Mouse (Mus musculus) midbrain, embryonic 11.5 days (tissue): ENCODE measurements around the gene Sclt1. TPM values are rescaled to one million over a fixed set of nuclear protein-coding genes. Genes with fewer than 3 reads are reported as not detected.
"Not testable (repeated sequence)": the region's sequence is repeated elsewhere in the genome, so short reads cannot be mapped to it uniquely, and the experiment has no call there.

Experiments used
- ATAC-seq: fragments of 200-750 bp; cut with Nextera tagmentation; 2 replicates; pipeline ENCODE4 v1.8.0; 2017; ENCODE audit warnings: moderate TSS enrichment, moderate library complexity; ENCODE audit not compliant: low FRiP score
- DNase-seq: peaks from one replicate; pipeline ENCODE4 v3.0.0; 2015; ENCODE audit warnings: low spot score; ENCODE audit errors: missing footprints
- H3K27ac ChIP-seq: fragments of 300-500 bp; sonication (generic); 2 replicates; pipeline ENCODE4 v1.5.1; 2014; ENCODE audit warnings: low read depth, low read length
- H3K27me3 ChIP-seq: fragments of 300-500 bp; sonication (generic); 2 replicates; pipeline ENCODE4 v1.6.1; 2014; ENCODE audit warnings: mild to moderate bottlenecking, low read length, moderate library complexity, mixed read lengths; ENCODE audit not compliant: control insufficient read depth, insufficient read depth
- H3K36me3 ChIP-seq: fragments of 300-500 bp; sonication (generic); 2 replicates; pipeline ENCODE4 v1.6.1; 2014; ENCODE audit warnings: mild to moderate bottlenecking, low read length, moderate library complexity, mixed read lengths; ENCODE audit not compliant: control insufficient read depth, insufficient read depth
- H3K4me1 ChIP-seq: fragments of 300-500 bp; sonication (generic); 2 replicates; pipeline ENCODE4 v1.6.1; 2014; ENCODE audit warnings: low read length; ENCODE audit not compliant: control insufficient read depth, insufficient read depth
- H3K4me2 ChIP-seq: fragments of 300-500 bp; sonication (generic); 2 replicates; pipeline ENCODE4 v1.6.1; 2014; ENCODE audit warnings: mild to moderate bottlenecking, moderate library complexity
- H3K4me3 ChIP-seq: fragments of 300-500 bp; sonication (generic); 2 replicates; pipeline ENCODE4 v1.5.1; 2014; ENCODE audit warnings: low read depth, low read length
- H3K9ac ChIP-seq: fragments of 300-500 bp; sonication (generic); 2 replicates; pipeline ENCODE4 v1.6.1; 2014; ENCODE audit warnings: low read length
- H3K9me3 ChIP-seq: fragments of 300-500 bp; sonication (generic); 2 replicates; pipeline ENCODE4 v1.6.1; 2016; ENCODE audit warnings: low read length; ENCODE audit not compliant: control insufficient read depth
- WGBS: fragments of 180-500 bp; shearing (Covaris S2); extraction: QIAGEN DNeasy Blood & Tissue Kit; methylation state at CpG from one replicate; pipeline ENCODE4 v1.1.7; 2014; 5-methylcytosine and 5-hydroxymethylcytosine counted together
- polyA plus RNA-seq: library from polyadenylated mRNA; unstranded; fragments of >200 nt; fragmentation: Nextera tagmentation; extraction: Ambion mirVana; gene quantifications from 2 replicates; pipeline ENCODE4 v1.2.1, GENCODE M21; 2014

Sclt1 gene
- polyA plus RNA-seq: 23.8 and 28.2 TPM in 2 replicates

DNA sequence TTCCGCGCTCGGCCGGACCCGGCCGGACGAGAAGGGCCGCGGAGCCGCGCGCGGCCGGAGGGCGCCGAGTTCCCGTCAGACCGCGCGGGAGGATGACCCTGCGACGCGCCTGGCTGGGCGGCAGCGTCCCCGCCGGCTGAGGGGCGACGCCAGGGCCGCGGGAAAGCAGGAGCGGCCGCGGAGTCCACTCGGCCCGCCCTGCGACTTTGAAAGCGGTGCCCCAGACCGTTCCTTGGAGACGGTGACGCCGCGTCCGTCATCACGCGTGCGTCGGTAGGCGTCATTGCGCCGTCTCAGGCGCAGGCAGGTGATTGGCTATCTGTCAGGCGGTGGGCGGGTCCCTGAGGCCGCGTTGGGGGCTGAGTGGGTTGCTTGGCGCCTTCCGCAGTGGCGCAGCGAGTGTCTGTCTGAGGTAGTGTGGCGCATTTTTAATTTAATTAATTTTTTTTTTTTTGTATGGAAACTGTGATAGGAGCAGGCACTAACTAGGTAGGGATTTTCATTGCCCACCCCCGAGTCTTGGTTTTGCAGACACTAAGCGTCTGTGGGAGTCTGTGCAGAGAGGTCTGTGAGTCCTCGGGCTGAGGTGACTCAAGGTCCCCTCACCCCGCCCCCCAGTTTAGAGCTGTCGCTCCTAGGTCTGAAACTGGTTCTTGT, at the start of gene Sclt1, which contains the start of gene D3Ertd751e:
Gene Sclt1 (minus strand): TSS at position 237 of the 657 bp plus-strand sequence.
Gene D3Ertd751e (plus strand): TSS at position 334 of the 657 bp plus-strand sequence.
- peak; percentile 99 for DNase-seq
- peak within 1 kb of the TSS; percentile 92 for H3K27ac ChIP-seq
- H3K4me1 ChIP-seq: peaks cover 11% of the 10 kb centered on the region
- peak within 1 kb of the TSS; percentile 74 for H3K9ac ChIP-seq
- under 1% methylated on average over 65 of the region's 66 CpGs for WGBS
- no peaks in the 10 kb centered on the region for H3K9me3 ChIP-seq
- H3K27me3 ChIP-seq: no peaks in the 10 kb centered on the region
- peak within 1 kb of the TSS; percentile 58 for H3K4me2 ChIP-seq
- no peaks in the 10 kb centered on the region for H3K36me3 ChIP-seq
- ATAC-seq: peak; percentile 100
- peak within 1 kb of the TSS; percentile 57 for H3K4me3 ChIP-seq

DNA sequence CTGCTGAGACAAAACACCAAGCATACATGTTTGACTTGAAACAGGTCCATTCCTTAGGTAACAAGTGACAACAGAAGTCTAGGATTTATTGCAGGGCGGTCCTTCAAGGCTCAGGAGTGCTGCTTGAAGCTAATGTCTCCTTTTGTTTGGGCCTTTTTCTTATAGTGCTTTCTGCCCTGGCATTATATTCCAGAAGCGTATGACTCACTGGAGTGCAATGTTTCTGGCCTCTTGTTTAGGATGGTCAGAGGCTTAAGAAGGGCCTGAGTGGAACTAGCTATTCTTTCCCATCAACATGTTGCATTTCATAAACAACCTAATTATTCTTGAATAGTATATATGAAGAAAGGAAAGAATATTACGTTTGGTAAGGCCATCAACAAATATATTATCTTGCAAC, 19.8 kb upstream of the Sclt1 start:
- H3K27ac ChIP-seq: no peak overlapping the region
- 91% methylated on average over 3 of the region's 3 CpGs for WGBS
- no peak overlapping the region for H3K9ac ChIP-seq
- H3K36me3 ChIP-seq: no peaks in the 10 kb centered on the region
- H3K4me2 ChIP-seq: no peak overlapping the region
- no peak overlapping the region for H3K4me3 ChIP-seq
- no peaks in the 10 kb centered on the region for H3K27me3 ChIP-seq
- ATAC-seq (no peak), DNase-seq (no peak)
- no peaks in the 10 kb centered on the region for H3K9me3 ChIP-seq
- H3K4me1 ChIP-seq: no peaks in the 10 kb centered on the region

- ATAC-seq: no peak
- H3K36me3 ChIP-seq: no peaks in the 10 kb centered on the region
- H3K4me2 ChIP-seq: no peak overlapping the region
- WGBS: 90% methylated on average over 2 of the region's 2 CpGs
- H3K9ac ChIP-seq: no peak overlapping the region
- H3K4me1 ChIP-seq: no peaks in the 10 kb centered on the region
- H3K27me3 ChIP-seq: no peaks in the 10 kb centered on the region
- H3K9me3 ChIP-seq: no peaks in the 10 kb centered on the region
- H3K27ac ChIP-seq: no peak overlapping the region
- H3K4me3 ChIP-seq: no peak overlapping the region
- no peak for DNase-seq
Observed at GRCm38 (mm10) chr3:41754556-41754955, 12.2 kb upstream of the Sclt1 start.

DNA sequence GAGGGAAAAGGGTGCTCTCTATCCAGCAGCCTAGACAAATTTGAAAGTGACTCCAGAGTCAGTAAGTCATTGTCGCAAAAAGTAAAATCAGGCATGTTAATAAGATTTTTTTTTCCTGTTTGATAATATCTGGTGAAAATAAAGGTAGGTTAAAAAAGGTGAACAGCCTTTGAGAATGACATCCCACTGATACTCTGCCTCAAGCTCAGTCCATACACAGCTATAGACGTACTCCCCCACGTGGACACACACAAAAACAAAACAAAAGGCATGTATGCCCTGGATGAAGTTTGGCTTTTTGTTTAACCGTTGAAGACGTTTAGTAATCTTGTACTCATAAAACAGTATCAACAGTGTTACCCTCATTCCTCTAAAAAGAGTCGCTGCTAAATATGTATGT, 1.1 kb upstream of the Sclt1 start:
- DNase-seq (no peak), ATAC-seq (no peak)
- Histone ChIP-seq H3K4me3 (peak overlapping the region; percentile 57; the same call in 1 of the 2 replicates), H3K27ac (no peak overlapping the region), H3K4me1 (peaks cover 11% of the 10 kb centered on the region), H3K9ac (peak overlapping the region; percentile 74), H3K27me3 (no peaks in the 10 kb centered on the region), H3K36me3 (no peaks in the 10 kb centered on the region; the same call in 1 of the 2 replicates), H3K9me3 (no peaks in the 10 kb centered on the region), H3K4me2 (peak overlapping the region; percentile 58)
- WGBS: 51% methylated on average over 6 of the region's 6 CpGs

DNA sequence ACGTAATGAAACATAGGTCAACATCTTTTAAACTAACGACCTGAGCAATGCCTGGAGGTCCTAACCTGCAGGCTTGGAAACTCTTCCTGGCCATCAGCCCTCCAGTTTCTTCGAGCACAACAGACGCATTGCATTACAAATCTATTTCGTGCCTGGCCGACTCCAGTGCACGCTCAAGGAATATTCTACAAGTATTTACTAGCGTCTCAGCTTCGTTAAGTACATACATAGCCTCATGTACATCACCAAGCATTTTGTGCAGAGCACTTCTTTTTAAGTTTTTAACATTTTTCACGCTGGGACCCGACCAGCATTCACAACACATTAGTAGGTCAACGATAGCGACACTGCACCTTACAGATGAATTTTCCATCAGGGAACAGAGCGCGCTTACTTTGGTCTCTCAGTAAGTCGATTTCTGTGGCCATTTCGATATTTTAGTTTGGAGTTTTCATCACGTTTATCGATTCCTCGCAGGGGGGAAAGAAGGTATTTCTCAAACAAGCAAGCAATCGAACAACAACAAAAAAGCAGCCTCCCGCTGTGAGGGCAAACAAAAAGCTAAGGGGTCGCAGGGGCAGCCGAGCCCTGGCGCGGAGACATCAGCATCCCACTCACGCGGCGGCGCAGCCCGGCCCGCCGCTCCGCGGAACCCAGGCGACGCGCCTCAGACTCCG, 575 bp downstream of the Sclt1 start:
- peak overlapping the region; percentile 56 for H3K4me2 ChIP-seq
- no peaks in the 10 kb centered on the region for H3K9me3 ChIP-seq
- peaks cover 11% of the 10 kb centered on the region for H3K4me1 ChIP-seq
- H3K36me3 ChIP-seq: no peaks in the 10 kb centered on the region
- H3K4me3 ChIP-seq: peak overlapping the region; percentile 57
- peak overlapping the region; percentile 74 for H3K9ac ChIP-seq
- 0 out of 2 replicates have a peak, but pooled peaks have one; percentile 10 for ATAC-seq
- under 1% methylated on average over 39 of the region's 39 CpGs for WGBS
- peak; percentile 95 for DNase-seq
- no peaks in the 10 kb centered on the region for H3K27me3 ChIP-seq
- H3K27ac ChIP-seq: peak overlapping the region; percentile 92

GRCm38 (mm10) chr3:41695681-41696080, 46.6 kb downstream of the Sclt1 start:
- ATAC-seq (no peak), DNase-seq (no peak)
- Histone ChIP-seq H3K27ac (no peak overlapping the region), H3K4me2 (no peak overlapping the region), H3K27me3 (no peaks in the 10 kb centered on the region), H3K4me3 (no peak overlapping the region), H3K9ac (no peak overlapping the region), H3K36me3 (no peaks in the 10 kb centered on the region), H3K9me3 (no peaks in the 10 kb centered on the region), H3K4me1 (no peaks in the 10 kb centered on the region)
- WGBS: 63% methylated on average over 1 of the region's 1 CpGs

DNA sequence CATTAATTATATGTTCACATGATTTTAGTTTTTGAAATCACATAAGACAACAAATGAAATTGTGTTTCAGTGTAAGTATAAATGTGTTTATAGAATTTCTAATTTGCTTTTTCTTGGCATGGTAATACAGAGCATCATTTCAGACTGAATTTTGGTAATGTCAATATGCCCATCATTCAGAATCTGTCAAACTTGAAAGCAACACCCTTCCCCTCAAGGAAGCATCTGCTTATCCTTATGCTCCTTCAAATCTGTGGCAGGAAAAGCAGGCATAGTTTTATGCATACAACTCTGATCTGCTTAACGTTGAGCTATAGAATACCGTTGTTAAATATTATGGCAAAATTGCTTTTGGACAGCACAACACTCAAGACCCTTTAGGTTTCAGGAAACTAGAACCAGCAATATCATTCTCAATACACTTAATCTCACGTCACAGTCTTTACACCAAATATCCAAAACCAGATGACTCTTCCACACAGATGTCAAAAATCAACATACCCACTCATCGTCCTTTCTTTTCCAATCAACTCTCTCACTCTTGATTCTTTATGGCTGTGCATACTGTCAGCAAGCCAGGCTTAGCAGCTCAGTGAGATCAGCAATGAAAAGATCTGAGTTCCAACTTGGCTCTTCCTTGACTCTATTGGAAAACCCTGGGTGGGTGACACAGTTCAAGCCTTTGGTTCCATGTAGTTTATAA, 49.7 kb downstream of the Sclt1 start:
- no peak overlapping the region for H3K9ac ChIP-seq
- no peaks in the 10 kb centered on the region for H3K27me3 ChIP-seq
- no peak for ATAC-seq
- H3K4me3 ChIP-seq: no peak overlapping the region
- no peak overlapping the region for H3K4me2 ChIP-seq
- WGBS: 91% methylated on average over 4 of the region's 4 CpGs
- H3K9me3 ChIP-seq: no peaks in the 10 kb centered on the region
- no peak overlapping the region for H3K27ac ChIP-seq
- no peaks in the 10 kb centered on the region for H3K4me1 ChIP-seq
- H3K36me3 ChIP-seq: no peaks in the 10 kb centered on the region
- DNase-seq: no peak

DNA sequence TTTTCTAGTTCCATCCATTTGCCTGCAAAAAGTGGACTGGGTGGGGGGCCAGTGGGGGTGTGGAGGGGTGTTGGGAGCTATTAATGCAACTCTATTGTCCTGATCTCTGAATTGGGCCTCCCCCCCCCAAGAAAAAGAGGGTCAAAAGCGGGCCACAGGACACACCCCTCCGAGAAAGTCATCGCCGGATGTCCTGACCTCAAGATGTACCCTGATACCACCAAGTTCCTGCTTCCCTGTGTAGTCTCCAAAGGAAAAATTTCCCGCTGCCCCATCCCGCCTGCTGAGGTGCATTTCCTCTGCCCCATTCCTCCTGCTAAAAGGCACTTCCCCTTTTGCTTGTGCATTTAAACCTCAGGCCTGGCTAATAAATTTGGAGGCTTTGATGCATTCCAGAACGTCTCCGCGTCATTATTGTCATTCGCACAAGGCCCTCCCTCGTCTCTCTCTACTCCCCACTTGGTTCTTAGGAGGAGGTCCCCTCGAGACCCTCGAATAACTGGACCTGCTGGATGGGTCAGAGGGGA, 52.1 kb downstream of the Sclt1 start:
- H3K4me3 ChIP-seq, H3K9ac ChIP-seq, H3K4me1 ChIP-seq, H3K9me3 ChIP-seq, H3K27me3 ChIP-seq, DNase-seq, ATAC-seq, H3K36me3 ChIP-seq, H3K27ac ChIP-seq, H3K4me2 ChIP-seq: not testable (repeated sequence)
- WGBS: 94% methylated on average over 13 of the region's 13 CpGs
